ENCODE assay signal across 25 mouse cellular contexts in the genomic region with DNA sequence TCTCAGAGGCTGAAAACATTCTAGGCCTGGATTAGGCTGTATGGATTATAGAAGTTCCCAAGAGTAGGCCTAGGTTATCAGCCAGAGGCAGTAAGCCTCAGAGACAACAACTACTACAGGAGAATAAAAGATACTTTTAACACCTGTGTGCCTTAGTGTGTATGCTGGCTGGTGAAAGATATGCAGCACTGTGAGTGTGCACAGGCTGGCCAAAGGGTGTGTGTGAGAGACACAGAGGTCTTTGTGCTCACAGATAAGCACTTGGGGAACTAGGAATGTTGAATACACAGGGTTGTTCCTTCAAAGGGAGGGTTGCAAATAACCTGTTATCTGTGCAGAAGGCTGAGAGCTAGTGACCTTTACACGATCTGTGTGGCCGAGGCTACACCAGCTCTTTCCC.
DNase-seq lines count a peak whose midpoint lies in the region; ATAC-seq and TF ChIP-seq lines count a peak whose summit lies in the region.
"Had no signal": no experiment of that assay in that cellular context is flagged by ENCODE, and none has a peak within 500 bp of the region (broad histone marks: within the 10 kb centered on the region; RNA-seq: fewer than 3 reads in every experiment).

No protein-coding gene starts in this region.

- 0 out of 2 replicates have a peak overlapping the region, but pooled peaks have one; percentile 12 for H3K27ac ChIP-seq in liver, adult 2 months (replicated peaks; ENCODE audit: insufficient read depth, low read depth, low read length)
- H3K27ac ChIP-seq in liver, embryonic 16.5 days (ENCODE audit: low read length), result no peak overlapping the region
- peak overlapping the region; percentile 35; the same call in 1 of the 2 replicates for H3K27ac ChIP-seq in stomach, embryonic 16.5 days (ENCODE audit: low read length)
- no peak overlapping the region for H3K27ac ChIP-seq in heart, embryonic 11.5 days (ENCODE audit: low read depth, low read length)
- H3K27ac ChIP-seq in midbrain, embryonic 10.5 days (replicated peaks), result no peak overlapping the region
- H3K27ac ChIP-seq: heart, adult 2 months; hindbrain, embryonic 14.5 days; layer of hippocampus, adult 2 months; limb, embryonic 13.5 days; midbrain, embryonic 12.5 days had no signal

- no peak overlapping the region for H3K4me2 ChIP-seq in liver, embryonic 16.5 days (ENCODE audit: low read depth, low read length)
- H3K4me2 ChIP-seq in stomach, embryonic 16.5 days (ENCODE audit: low read depth, low read length), result no peak overlapping the region
- no peak overlapping the region for H3K4me2 ChIP-seq in heart, embryonic 11.5 days
- H3K4me2 ChIP-seq: hindbrain, embryonic 14.5 days; limb, embryonic 13.5 days; midbrain, embryonic 12.5 days had no signal

- H3K27me3 ChIP-seq in liver, adult 2 months (ENCODE audit: control insufficient read depth, insufficient read depth, low read length), result no peaks in the 10 kb centered on the region
- H3K27me3 ChIP-seq in liver, embryonic 16.5 days (ENCODE audit: control insufficient read depth, insufficient read depth, low read depth, low read length), result no peaks in the 10 kb centered on the region
- no peaks in the 10 kb centered on the region for H3K27me3 ChIP-seq in stomach, embryonic 16.5 days (ENCODE audit: control insufficient read depth, insufficient read depth, low read length)
- no peaks in the 10 kb centered on the region for H3K27me3 ChIP-seq in heart, embryonic 11.5 days (ENCODE audit: control insufficient read depth, insufficient read depth, low read length)
- no peaks in the 10 kb centered on the region for H3K27me3 ChIP-seq in midbrain, embryonic 10.5 days (ENCODE audit: low read depth, poor library complexity, severe bottlenecking)
- H3K27me3 ChIP-seq: CH12.LX; limb, embryonic 13.5 days; midbrain, embryonic 12.5 days had no signal

- H3K4me3 ChIP-seq in liver, adult 2 months (ENCODE audit: insufficient read depth, low read depth, low read length), result no peak overlapping the region
- no peak overlapping the region for H3K4me3 ChIP-seq in liver, embryonic 16.5 days (ENCODE audit: low read depth, low read length)
- no peak overlapping the region for H3K4me3 ChIP-seq in stomach, embryonic 16.5 days (replicated peaks; ENCODE audit: low read length)
- no peak overlapping the region for H3K4me3 ChIP-seq in heart, embryonic 11.5 days (ENCODE audit: low read depth, low read length)
- no peak overlapping the region for H3K4me3 ChIP-seq in midbrain, embryonic 10.5 days
- H3K4me3 ChIP-seq: heart, adult 2 months; layer of hippocampus, adult 2 months; limb, embryonic 13.5 days; midbrain, embryonic 12.5 days had no signal

- no peak overlapping the region for H3K9ac ChIP-seq in liver, adult 2 months (ENCODE audit: low read depth, low read length)
- no peak overlapping the region for H3K9ac ChIP-seq in liver, embryonic 16.5 days (ENCODE audit: low read depth, low read length)
- H3K9ac ChIP-seq in stomach, embryonic 16.5 days (ENCODE audit: low read length), result no peak overlapping the region
- no peak overlapping the region for H3K9ac ChIP-seq in heart, embryonic 11.5 days (ENCODE audit: low read depth, low read length)
- H3K9ac ChIP-seq: forebrain, postnatal 0 days; hindbrain, embryonic 14.5 days; limb, embryonic 13.5 days; midbrain, embryonic 12.5 days had no signal

- TF ChIP-seq CTCF in liver, adult 2 months (IDR thresholded peaks at IDR 0.05; ENCODE audit: low read depth, low read length), result no peak

- H3K36me3 ChIP-seq in liver, adult 2 months (ENCODE audit: control insufficient read depth, insufficient read depth, low read length), result peaks cover 80% of the 10 kb centered on the region
- peaks cover 14% of the 10 kb centered on the region for H3K36me3 ChIP-seq in liver, embryonic 16.5 days (ENCODE audit: control insufficient read depth, insufficient read depth)
- peaks cover 19% of the 10 kb centered on the region for H3K36me3 ChIP-seq in stomach, embryonic 16.5 days (ENCODE audit: control insufficient read depth, insufficient read depth, low read length)
- peaks cover 27% of the 10 kb centered on the region for H3K36me3 ChIP-seq in heart, embryonic 11.5 days (ENCODE audit: control insufficient read depth, insufficient read depth, low read length)
- peaks cover 65% of the 10 kb centered on the region for H3K36me3 ChIP-seq in midbrain, embryonic 10.5 days

- TF ChIP-seq POLR2A in liver, adult 2 months (IDR thresholded peaks at IDR 0.05; ENCODE audit: extremely low read depth, insufficient read depth, low read length), result no peak

- peak; percentile 29 for DNase-seq in c-Kit-positive CD71-positive TER-119-positive erythroid progenitor cells, embryonic 14.5 days (ENCODE audit: low spot score)
- no peak for DNase-seq in liver, adult 2 months (ENCODE audit: extremely low read depth, low read depth, low spot score)
- DNase-seq in testis, postnatal 14 days (ENCODE audit: low spot score), result no peak
- no peak for DNase-seq in midbrain, embryonic 10.5 days (ENCODE audit: low spot score)
- DNase-seq: adrenal gland, adult 8-10 months; cerebellum, adult 8-10 months; forebrain, postnatal 0 days; gastrocnemius, postnatal 25 days; heart, adult 2 months; layer of hippocampus, postnatal 36 days; lung, postnatal 4 days; right cerebral cortex, postnatal 14 days; thymus, adult 2 months; thymus, postnatal 4 days had no signal

- H3K79me2 ChIP-seq in liver, adult 2 months (ENCODE audit: control insufficient read depth, insufficient read depth, low read length), result no peaks in the 10 kb centered on the region; the same call in 1 of the 2 replicates

- no peaks in the 10 kb centered on the region for H3K9me3 ChIP-seq in liver, embryonic 16.5 days (replicated peaks; ENCODE audit: control insufficient read depth, low read length)
- no peaks in the 10 kb centered on the region for H3K9me3 ChIP-seq in stomach, embryonic 16.5 days (replicated peaks; ENCODE audit: control insufficient read depth, low read length)
- no peaks in the 10 kb centered on the region for H3K9me3 ChIP-seq in heart, embryonic 11.5 days (replicated peaks; ENCODE audit: control insufficient read depth, low read length)
- no peaks in the 10 kb centered on the region for H3K9me3 ChIP-seq in midbrain, embryonic 10.5 days (replicated peaks)
- H3K9me3 ChIP-seq: midbrain, embryonic 12.5 days had no signal

- H3K4me1 ChIP-seq in liver, adult 2 months (ENCODE audit: control insufficient read depth, insufficient read depth, low read length), result peaks cover 1% of the 10 kb centered on the region; the same call in 1 of the 2 replicates
- peaks cover 2% of the 10 kb centered on the region; the same call in 1 of the 2 replicates for H3K4me1 ChIP-seq in liver, embryonic 16.5 days (ENCODE audit: control insufficient read depth, low read depth, low read length)
- H3K4me1 ChIP-seq in stomach, embryonic 16.5 days (ENCODE audit: control insufficient read depth, insufficient read depth, low read length), result no peaks in the 10 kb centered on the region
- 0 out of 2 replicates have a peak, but pooled peaks cover 3% of the 10 kb centered on the region for H3K4me1 ChIP-seq in heart, embryonic 11.5 days (ENCODE audit: control insufficient read depth, insufficient read depth, low read length)
- H3K4me1 ChIP-seq in midbrain, embryonic 10.5 days, result no peaks in the 10 kb centered on the region
- H3K4me1 ChIP-seq: limb, embryonic 13.5 days; midbrain, embryonic 12.5 days had no signal

- peak; percentile 69 for ATAC-seq in liver, embryonic 16.5 days (ENCODE audit: low read depth)
- ATAC-seq in stomach, embryonic 16.5 days (ENCODE audit: insufficient read depth, low FRiP score), result peak; percentile 83
- ATAC-seq in CD4-positive, CD25-positive, alpha-beta regulatory T cell, adult 4 months, result no peak
- no peak for ATAC-seq in heart, embryonic 11.5 days (replicated peaks; ENCODE audit: insufficient number of reproducible peaks, low FRiP score, low TSS enrichment)
- ATAC-seq: activated CD4-positive, CD25-positive, alpha-beta regulatory T cell, adult 4 months; forebrain, postnatal 0 days; inflammation-experienced regulatory T-cells, adult 6 months had no signal

- 61% methylated on average over 2 of the region's 2 CpGs for WGBS in liver, adult 2 months
- 20% methylated on average over 2 of the region's 2 CpGs for WGBS in liver, embryonic 16.5 days (ENCODE audit: insufficient replicate concordance)
- 64% methylated on average over 2 of the region's 2 CpGs for WGBS in stomach, embryonic 16.5 days
- WGBS in heart, embryonic 11.5 days (ENCODE audit: insufficient replicate concordance), result 45% methylated on average over 2 of the region's 2 CpGs
- 91% methylated on average over 2 of the region's 2 CpGs for WGBS in midbrain, embryonic 10.5 days

Comparison
In these comparisons a context has a peak if more than half of its experiments do, and no peak if none do; other contexts are left out.
1. H3K27ac ChIP-seq: peak in liver, adult 2 months (single experiment) and stomach, embryonic 16.5 days (single experiment); none in liver, embryonic 16.5 days (single experiment), heart, embryonic 11.5 days (single experiment) and midbrain, embryonic 10.5 days (single experiment).
2. ATAC-seq: peak in liver, embryonic 16.5 days (single experiment) and stomach, embryonic 16.5 days (single experiment); none in CD4-positive, CD25-positive, alpha-beta regulatory T cell, adult 4 months (single experiment) and heart, embryonic 11.5 days (single experiment).